26 mouse cellular contexts compared by ENCODE assay signal in the genomic region with DNA sequence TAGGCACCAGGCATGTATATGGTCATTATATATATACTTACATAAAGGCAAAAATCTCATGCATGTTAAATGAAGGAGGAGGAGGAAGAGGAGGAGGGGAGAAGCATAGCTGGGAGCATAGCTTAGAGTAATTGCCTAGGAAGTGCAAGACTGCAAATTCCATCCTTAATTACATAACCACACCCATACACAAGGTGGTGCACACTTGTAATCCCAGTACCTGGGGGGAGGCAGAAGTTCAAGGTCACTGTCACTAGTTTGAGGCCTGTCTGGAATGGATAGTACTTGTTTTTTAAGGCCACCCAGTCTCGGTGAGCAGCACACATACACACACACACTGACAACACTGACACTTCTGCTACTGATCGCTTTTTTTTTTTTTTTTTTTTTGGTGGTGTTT. TPM values are rescaled to one million over a fixed set of nuclear protein-coding genes. Genes with fewer than 3 reads are reported as not detected.
DNase-seq lines count a peak whose midpoint lies in the region; TF ChIP-seq lines count a peak whose summit lies in the region.
"Had no signal": no experiment of that assay in that cellular context is flagged by ENCODE, and none has a peak within 500 bp of the region (broad histone marks: within the 10 kb centered on the region; RNA-seq: fewer than 3 reads in every experiment).

No protein-coding gene starts in this region.

- peak; percentile 78 for DNase-seq in heart, adult 11 months
- no peak for DNase-seq in heart, adult 18-20 months
- DNase-seq in kidney, adult 2 months, result peak; percentile 44
- no peak for DNase-seq in kidney, adult 9 months
- peak; percentile 70 for DNase-seq in R1 (ENCODE audit: low read depth, low spot score)
- DNase-seq in cerebellum, postnatal 10 days, result no peak
- no peak for DNase-seq in embryo, embryonic 10 days (ENCODE audit: low spot score)
- DNase-seq: adrenal gland, adult 2 months; adrenal gland, postnatal 14 days; cerebellum, adult 11 months; cerebellum, adult 2 months; cerebellum, adult 9-11 months; cerebellum, postnatal 36 days; forebrain, postnatal 0 days; gastrocnemius, adult 2 months; gastrocnemius, postnatal 14 days; heart, adult 2 months; heart, postnatal 14 days; heart, postnatal 4 days had no signal

- no peak overlapping the region for H3K9ac ChIP-seq in ES-Bruce4 (ENCODE audit: low read depth, poor library complexity, severe bottlenecking)
- H3K9ac ChIP-seq: forebrain, embryonic 13.5 days; forebrain, postnatal 0 days; heart, embryonic 13.5 days; hindbrain, embryonic 14.5 days had no signal

- no peak for TF ChIP-seq EP300 in ES-Bruce4 (IDR thresholded peaks at IDR 0.05; ENCODE audit: insufficient read depth, low read depth, low read length)

- no peaks in the 10 kb centered on the region for H3K27me3 ChIP-seq in kidney, adult 2 months (replicated peaks; ENCODE audit: control insufficient read depth, insufficient read depth, low read length)
- H3K27me3 ChIP-seq in ES-Bruce4 (ENCODE audit: control insufficient read depth, insufficient read depth, low read length, poor library complexity, severe bottlenecking), result no peaks in the 10 kb centered on the region
- H3K27me3 ChIP-seq: forebrain, embryonic 13.5 days; heart, embryonic 13.5 days had no signal

- no peak for TF ChIP-seq CTCF in kidney, adult 2 months (conservative IDR thresholded peaks at IDR 0.05; ENCODE audit: insufficient read depth, insufficient read length, low read depth, low read length)
- no peak for TF ChIP-seq CTCF in ES-Bruce4 (IDR thresholded peaks at IDR 0.05; ENCODE audit: low read depth, low read length)

- H3K27ac ChIP-seq in kidney, adult 2 months (ENCODE audit: insufficient read depth, low read depth, low read length), result no peak overlapping the region
- peak overlapping the region; percentile 44; the same call in 1 of the 2 replicates for H3K27ac ChIP-seq in ES-Bruce4 (ENCODE audit: insufficient read depth, low read length)
- H3K27ac ChIP-seq: forebrain, embryonic 10.5 days; forebrain, embryonic 13.5 days; gastrocnemius, adult 2 months; heart, adult 2 months; heart, embryonic 10.5 days; heart, embryonic 13.5 days; hindbrain, embryonic 14.5 days; hindbrain, postnatal 0 days had no signal

- WGBS in kidney, adult 2 months, result 60% methylated on average over 2 of the region's 2 CpGs

- H3K4me3 ChIP-seq in kidney, adult 2 months (ENCODE audit: insufficient read depth, low read depth, low read length), result no peak overlapping the region
- H3K4me3 ChIP-seq in ES-Bruce4 (ENCODE audit: low read depth, low read length), result no peak overlapping the region
- H3K4me3 ChIP-seq: forebrain, embryonic 10.5 days; forebrain, embryonic 13.5 days; gastrocnemius, adult 2 months; heart, adult 2 months; heart, embryonic 10.5 days; heart, embryonic 13.5 days had no signal

- no peaks in the 10 kb centered on the region for H3K36me3 ChIP-seq in kidney, adult 2 months (ENCODE audit: control insufficient read depth, insufficient read depth, low read length)
- H3K36me3 ChIP-seq in ES-Bruce4 (ENCODE audit: control insufficient read depth, insufficient read depth, low read length, poor library complexity, severe bottlenecking), result no peaks in the 10 kb centered on the region
- H3K36me3 ChIP-seq: forebrain, embryonic 10.5 days; heart, embryonic 10.5 days; heart, embryonic 13.5 days had no signal

- 0 out of 2 replicates have a peak, but pooled peaks cover 3% of the 10 kb centered on the region for H3K4me1 ChIP-seq in kidney, adult 2 months (ENCODE audit: control insufficient read depth, insufficient read depth, low read length)
- H3K4me1 ChIP-seq in ES-Bruce4 (ENCODE audit: control insufficient read depth, insufficient read depth, low read length), result no peaks in the 10 kb centered on the region
- H3K4me1 ChIP-seq: forebrain, embryonic 13.5 days had no signal

- TF ChIP-seq POLR2A in kidney, adult 2 months (IDR thresholded peaks at IDR 0.05; ENCODE audit: low read depth, low read length), result no peak
- TF ChIP-seq POLR2A in ES-Bruce4 (IDR thresholded peaks at IDR 0.05; ENCODE audit: insufficient read depth, low read length), result no peak

- no peaks in the 10 kb centered on the region for H3K9me3 ChIP-seq in ES-Bruce4 (replicated peaks; ENCODE audit: control insufficient read depth, insufficient read depth, low read length, poor library complexity, severe bottlenecking)
- H3K9me3 ChIP-seq: forebrain, embryonic 10.5 days; forebrain, embryonic 13.5 days; heart, embryonic 10.5 days; heart, embryonic 13.5 days had no signal

RNA-seq across cellular contexts. Expression of a gene that starts 13.0 kb away (rescaled TPM):
- total RNA-seq in heart, adult 18-20 months (2021), result 100 to 1,000 TPM; 130 to 166 TPM
- polyA plus RNA-seq in kidney, adult 2 months (2012; rRNA removed), result 150 and 168 TPM in 2 replicates
- polyA plus RNA-seq in ES-Bruce4 (2011; ENCODE audit: insufficient read depth, insufficient read length, low read depth, missing spikeins), result 200 and 211 TPM in 2 replicates

RNA-seq across cellular contexts. Expression of a gene that starts 38.2 kb away (rescaled TPM):
- total RNA-seq in heart, adult 18-20 months (2021), result 10 to 100 TPM; 26.0 to 34.2 TPM
- polyA plus RNA-seq in kidney, adult 2 months (2012; rRNA removed), result 17.9 and 21.9 TPM in 2 replicates
- polyA plus RNA-seq in ES-Bruce4 (2011; ENCODE audit: insufficient read depth, insufficient read length, low read depth, missing spikeins), result 16.6 and 18.8 TPM in 2 replicates

Comparison
In these comparisons a context has a peak if more than half of its experiments do, and no peak if none do; other contexts are left out.
1. DNase-seq: peak in heart, adult 11 months (single experiment), kidney, adult 2 months (single experiment) and R1 (single experiment); none in heart, adult 18-20 months (0 of 2), kidney, adult 9 months (single experiment), cerebellum, postnatal 10 days (0 of 2) and embryo, embryonic 10 days (single experiment).